Mouse (Mus musculus): Measurements from ENCODE around the gene Gm20532. TPM values are rescaled to one million over a fixed set of nuclear protein-coding genes. Genes with fewer than 3 reads are reported as not detected.
"Not testable (repeated sequence)": the region's sequence is repeated elsewhere in the genome, so short reads cannot be mapped to it uniquely, and the experiment has no call there.

The Gm20532 gene
- polyA plus RNA-seq, 1 experiment: not detected

- not testable (repeated sequence) for H3K4me1 ChIP-seq (ENCODE audit: control insufficient read depth, insufficient read depth, low read length); H3K4me3 ChIP-seq (replicated peaks; ENCODE audit: extremely low read depth, low read depth, low read length)
- peak; percentile 49 for TF ChIP-seq CTCF (IDR thresholded peaks at IDR 0.05; ENCODE audit: insufficient read depth, low read length)
- peak; percentile 52 for DNase-seq
- WGBS: 76% methylated on average over 1 of the region's 1 CpGs
Measured at GRCm38 (mm10) chr2:26663551-26663950, 77.1 kb downstream of the Gm20532 start.

- no peak for DNase-seq
- Histone ChIP-seq H3K4me1 (ENCODE audit: control insufficient read depth, insufficient read depth, low read length) (no peaks in the 10 kb centered on the region), H3K4me3 (replicated peaks; ENCODE audit: extremely low read depth, low read depth, low read length) (no peak overlapping the region)
- TF ChIP-seq POLR2A (IDR thresholded peaks at IDR 0.05; ENCODE audit: borderline replicate concordance, extremely low read depth, low read depth, low read length) (no peak), CTCF (IDR thresholded peaks at IDR 0.05; ENCODE audit: insufficient read depth, low read length) (no peak)
Measured at GRCm38 (mm10) chr2:26668746-26669145, 82.3 kb downstream of the Gm20532 start.

DNA sequence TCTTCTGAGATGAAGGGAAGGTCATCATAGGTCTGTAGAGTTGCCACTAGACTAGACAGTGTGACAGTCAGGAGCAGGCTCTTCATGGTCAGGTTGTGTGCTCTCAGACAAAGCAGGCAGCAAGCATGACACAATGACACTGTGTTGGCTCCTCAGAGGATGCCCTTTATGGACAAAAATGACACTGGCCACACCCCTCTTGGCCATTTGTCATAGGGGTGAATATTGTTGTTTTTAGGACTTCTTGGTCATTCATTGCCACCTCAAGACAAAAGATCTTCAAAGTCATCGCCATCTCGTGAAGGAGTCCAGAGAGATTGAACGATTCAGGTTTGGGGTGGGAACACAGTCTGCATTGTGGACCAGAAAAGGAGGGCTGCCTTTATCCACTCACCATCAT lies 84.7 kb downstream of the Gm20532 start, which contains the start of gene Lcn4:
TSS of gene Lcn4 (minus strand) at position 101 of the 400 bp plus-strand sequence.
- DNase-seq: no peak
- WGBS: 82% methylated on average over 3 of the region's 3 CpGs
- H3K4me3 ChIP-seq (replicated peaks; ENCODE audit: extremely low read depth, low read depth, low read length): no peak within 1 kb of the TSS
- no peak for TF ChIP-seq CTCF (IDR thresholded peaks at IDR 0.05; ENCODE audit: insufficient read depth, low read length)
- TF ChIP-seq POLR2A (IDR thresholded peaks at IDR 0.05; ENCODE audit: borderline replicate concordance, extremely low read depth, low read depth, low read length): no peak
- no peaks in the 10 kb centered on the region for H3K4me1 ChIP-seq (ENCODE audit: control insufficient read depth, insufficient read depth, low read length)

Other genes with a start within 250 kb of the Gm20532 start
- gene Dnlz, start 234.5 kb upstream of the Gm20532 start, polyA plus RNA-seq (2012; rRNA removed): 16.3 and 16.4 TPM in 2 replicates
- 27.1 and 30.6 TPM in 2 replicates for gene Card9, start 225.7 kb upstream of the Gm20532 start, polyA plus RNA-seq (2012; rRNA removed)
- 27.9 and 31.0 TPM in 2 replicates for gene Snapc4, start 206.0 kb upstream of the Gm20532 start, polyA plus RNA-seq (2012; rRNA removed)
- gene Entr1, start 197.3 kb upstream of the Gm20532 start, polyA plus RNA-seq (2012; rRNA removed): 89.2 and 94.4 TPM in 2 replicates
- gene Pmpca, start 197.3 kb upstream of the Gm20532 start, polyA plus RNA-seq (2012; rRNA removed): 20.0 and 28.1 TPM in 2 replicates
- gene Inpp5e, start 177.4 kb upstream of the Gm20532 start, polyA plus RNA-seq (2012; rRNA removed): 26.4 and 27.2 TPM in 2 replicates
- 69.0 and 72.8 TPM in 2 replicates for gene Sec16a, start 141.4 kb upstream of the Gm20532 start, polyA plus RNA-seq (2012; rRNA removed)
- gene Notch1, start 70.0 kb upstream of the Gm20532 start, polyA plus RNA-seq (2012; rRNA removed): 108 and 124 TPM in 2 replicates
- gene Egfl7, start 6.6 kb upstream of the Gm20532 start, polyA plus RNA-seq (2012; rRNA removed): 1,942 and 2,032 TPM in 2 replicates
- 106 and 134 TPM in 2 replicates for gene Agpat2, start 17.8 kb downstream of the Gm20532 start, polyA plus RNA-seq (2012; rRNA removed)
- gene Fam69b, start 41.8 kb downstream of the Gm20532 start, polyA plus RNA-seq (2012; rRNA removed): 13.1 and 15.1 TPM in 2 replicates
- 0.16 TPM in 1 of 2 replicates, not detected in the other for gene Lcn4, start 84.6 kb downstream of the Gm20532 start, polyA plus RNA-seq (2012; rRNA removed)

Data from lung, adult 2 months (tissue).